ENCODE assay signal across 22 mouse cellular contexts in genomic region chr1:92127366-92127765, GRCm38 (mm10).
DNase-seq lines count a peak whose midpoint lies in the region; ATAC-seq and TF ChIP-seq lines count a peak whose summit lies in the region.
"Had no signal": no experiment of that assay in that cellular context is flagged by ENCODE, and none has a peak within 500 bp of the region (broad histone marks: within the 10 kb centered on the region; RNA-seq: fewer than 3 reads in every experiment).

No protein-coding gene starts in this region.

- no peak overlapping the region for H3K4me3 ChIP-seq in lung, embryonic 14.5 days (ENCODE audit: low read depth, low read length)
- peak overlapping the region; percentile 41 for H3K4me3 ChIP-seq in bone marrow macrophage, adult 2 months (ENCODE audit: insufficient read depth, low read length)
- no peak overlapping the region for H3K4me3 ChIP-seq in hindbrain, postnatal 0 days (ENCODE audit: low read length)
- H3K4me3 ChIP-seq: embryonic facial prominence, embryonic 10.5 days; forebrain, embryonic 13.5 days; hindbrain, embryonic 13.5 days; intestine, embryonic 15.5 days; liver, embryonic 12.5 days; midbrain, embryonic 15.5 days; neural tube, embryonic 15.5 days had no signal

- H3K9ac ChIP-seq in lung, embryonic 14.5 days, result no peak overlapping the region
- no peak overlapping the region for H3K9ac ChIP-seq in hindbrain, postnatal 0 days (replicated peaks; ENCODE audit: low read length)
- H3K9ac ChIP-seq: forebrain, embryonic 13.5 days; hindbrain, embryonic 13.5 days; intestine, embryonic 15.5 days; liver, embryonic 12.5 days; midbrain, embryonic 15.5 days; neural tube, embryonic 15.5 days had no signal

- H3K4me1 ChIP-seq in lung, embryonic 14.5 days (ENCODE audit: insufficient read depth), result peaks cover 6% of the 10 kb centered on the region; the same call in 1 of the 2 replicates
- peaks cover 13% of the 10 kb centered on the region for H3K4me1 ChIP-seq in bone marrow macrophage, adult 2 months (ENCODE audit: control insufficient read depth, insufficient read depth, low read length)
- peaks cover 16% of the 10 kb centered on the region for H3K4me1 ChIP-seq in hindbrain, postnatal 0 days (ENCODE audit: insufficient read depth, low read length)

- H3K36me3 ChIP-seq in lung, embryonic 14.5 days (ENCODE audit: insufficient read depth), result no peaks in the 10 kb centered on the region
- no peaks in the 10 kb centered on the region for H3K36me3 ChIP-seq in hindbrain, postnatal 0 days (ENCODE audit: insufficient read depth, low read length)
- H3K36me3 ChIP-seq: embryonic facial prominence, embryonic 10.5 days; hindbrain, embryonic 13.5 days; intestine, embryonic 15.5 days; liver, embryonic 12.5 days; midbrain, embryonic 15.5 days; neural tube, embryonic 15.5 days had no signal

- peak; percentile 25 for DNase-seq in lung, embryonic 14.5 days
- no peak for DNase-seq in lung, postnatal 14 days
- peak; percentile 26 for DNase-seq in lung, postnatal 36 days
- no peak for DNase-seq in hindbrain, postnatal 0 days (ENCODE audit: low spot score)
- DNase-seq in embryo, embryonic 11 days, result no peak
- DNase-seq in ovary, postnatal 10 days (ENCODE audit: low spot score), result no peak
- DNase-seq: adrenal gland, postnatal 25 days; cerebellum, adult 2 months; cerebellum, postnatal 36 days; gastrocnemius, postnatal 14 days; heart, adult 18-20 months; kidney, adult 9 months; kidney, postnatal 25 days; right cerebral cortex, postnatal 25 days had no signal

- ATAC-seq in lung, embryonic 14.5 days (ENCODE audit: insufficient read depth), result no peak
- no peak for ATAC-seq in hindbrain, postnatal 0 days
- ATAC-seq: forebrain, embryonic 13.5 days; intestine, embryonic 15.5 days; liver, embryonic 12.5 days; midbrain, embryonic 15.5 days had no signal

- H3K4me2 ChIP-seq in lung, embryonic 14.5 days, result no peak overlapping the region
- no peak overlapping the region for H3K4me2 ChIP-seq in hindbrain, postnatal 0 days (ENCODE audit: low read depth, low read length)
- H3K4me2 ChIP-seq: forebrain, embryonic 13.5 days; hindbrain, embryonic 13.5 days; intestine, embryonic 15.5 days; liver, embryonic 12.5 days; midbrain, embryonic 15.5 days; neural tube, embryonic 15.5 days had no signal

- no peak for TF ChIP-seq POLR2A in bone marrow macrophage, adult 2 months (IDR thresholded peaks at IDR 0.05; ENCODE audit: borderline replicate concordance, low read depth, low read length)

- no peaks in the 10 kb centered on the region for H3K9me3 ChIP-seq in lung, embryonic 14.5 days (ENCODE audit: low read depth, low read length)
- no peaks in the 10 kb centered on the region for H3K9me3 ChIP-seq in hindbrain, postnatal 0 days (ENCODE audit: low read length)
- H3K9me3 ChIP-seq: embryonic facial prominence, embryonic 10.5 days; forebrain, embryonic 13.5 days; hindbrain, embryonic 13.5 days; intestine, embryonic 15.5 days; liver, embryonic 12.5 days; midbrain, embryonic 15.5 days; neural tube, embryonic 15.5 days had no signal

- WGBS in lung, embryonic 14.5 days, result 47% methylated on average over 1 of the region's 1 CpGs
- 90% methylated on average over 1 of the region's 1 CpGs for WGBS in hindbrain, postnatal 0 days

- no peak overlapping the region for H3K27ac ChIP-seq in lung, embryonic 14.5 days (ENCODE audit: low read depth)
- H3K27ac ChIP-seq in bone marrow macrophage, adult 2 months (ENCODE audit: insufficient read depth, low read depth, low read length), result peak overlapping the region; percentile 58
- no peak overlapping the region for H3K27ac ChIP-seq in hindbrain, postnatal 0 days
- H3K27ac ChIP-seq: embryonic facial prominence, embryonic 10.5 days; forebrain, embryonic 13.5 days; hindbrain, embryonic 13.5 days; intestine, embryonic 15.5 days; liver, embryonic 12.5 days; midbrain, embryonic 15.5 days; neural tube, embryonic 15.5 days had no signal

- no peak for TF ChIP-seq CTCF in lung, embryonic 14.5 days (IDR thresholded peaks at IDR 0.05; ENCODE audit: low read depth)
- no peak for TF ChIP-seq CTCF in bone marrow macrophage, adult 2 months (IDR thresholded peaks at IDR 0.05; ENCODE audit: low read depth, low read length)
- no peak for TF ChIP-seq CTCF in hindbrain, postnatal 0 days (IDR thresholded peaks at IDR 0.05; ENCODE audit: low read depth)

- H3K27me3 ChIP-seq in lung, embryonic 14.5 days (ENCODE audit: insufficient read depth, low read length), result no peaks in the 10 kb centered on the region
- H3K27me3 ChIP-seq in hindbrain, postnatal 0 days (ENCODE audit: insufficient read depth, low read length), result no peaks in the 10 kb centered on the region
- H3K27me3 ChIP-seq: forebrain, embryonic 13.5 days; hindbrain, embryonic 13.5 days; intestine, embryonic 15.5 days; liver, embryonic 12.5 days; midbrain, embryonic 15.5 days; neural tube, embryonic 15.5 days had no signal

Comparison
In these comparisons a context has a peak if more than half of its experiments do, and no peak if none do; other contexts are left out.
1. DNase-seq: peak in lung, embryonic 14.5 days (single experiment) and lung, postnatal 36 days (single experiment); none in lung, postnatal 14 days (single experiment), hindbrain, postnatal 0 days (single experiment), embryo, embryonic 11 days (single experiment) and ovary, postnatal 10 days (single experiment).